ENCODE assay signal across 16 mouse cellular contexts in the genomic region with DNA sequence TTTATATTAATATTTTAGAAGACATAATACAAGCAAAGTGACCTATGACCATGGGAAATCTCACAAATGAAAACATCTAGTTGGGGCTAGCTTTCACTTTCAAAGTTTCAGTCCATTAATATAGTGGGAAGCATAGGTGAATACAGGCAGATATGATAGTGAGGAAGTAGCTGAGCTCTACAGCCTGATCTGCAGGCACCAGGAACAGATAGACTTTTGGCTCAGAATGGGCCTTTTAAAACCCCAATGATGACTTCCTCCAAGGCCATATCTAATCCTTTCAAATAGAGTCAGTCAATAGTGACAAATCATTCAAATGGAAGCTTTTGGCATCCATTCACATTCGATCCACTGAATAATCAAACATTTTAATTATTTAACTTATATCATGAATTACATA.
"Had no signal": no experiment of that assay in that cellular context is flagged by ENCODE, and none has a peak within 500 bp of the region (broad histone marks: within the 10 kb centered on the region; RNA-seq: fewer than 3 reads in every experiment).

No protein-coding gene starts in this region.

- H3K4me3 ChIP-seq: neural tube, embryonic 13.5 days; neural tube, embryonic 15.5 days; stomach, embryonic 15.5 days had no signal

- H3K9ac ChIP-seq: neural tube, embryonic 13.5 days; neural tube, embryonic 15.5 days; stomach, embryonic 15.5 days had no signal

- DNase-seq: retina, postnatal 1 day; right cerebral cortex, adult 18-20 months; right cerebral cortex, postnatal 14 days; right cerebral cortex, postnatal 25 days; right cerebral cortex, postnatal 4 days; spleen, adult 18-20 months; thymus, adult 18-20 months; thymus, adult 2 months; thymus, postnatal 14 days; thymus, postnatal 25 days; thymus, postnatal 36 days; thymus, postnatal 4 days had no signal

- H3K4me1 ChIP-seq: neural tube, embryonic 13.5 days; neural tube, embryonic 15.5 days; stomach, embryonic 15.5 days had no signal

- H3K27ac ChIP-seq: neural tube, embryonic 13.5 days; neural tube, embryonic 15.5 days; stomach, embryonic 15.5 days; stomach, postnatal 0 days had no signal

- H3K36me3 ChIP-seq: neural tube, embryonic 13.5 days; neural tube, embryonic 15.5 days; stomach, embryonic 15.5 days had no signal

- H3K9me3 ChIP-seq: stomach, embryonic 15.5 days had no signal

- H3K27me3 ChIP-seq: neural tube, embryonic 13.5 days; neural tube, embryonic 15.5 days; stomach, embryonic 15.5 days had no signal
